Mouse (Mus musculus) liver, embryonic 15.5 days (tissue): ENCODE measurements around the gene Gm45717. TPM values are rescaled to one million over a fixed set of nuclear protein-coding genes. Genes with fewer than 3 reads are reported as not detected.
"Not testable (repeated sequence)": the region's sequence is repeated elsewhere in the genome, so short reads cannot be mapped to it uniquely, and the experiment has no call there.

Experiments used
- ATAC-seq: fragments of 200-750 bp; cut with Nextera tagmentation; 2 replicates; pipeline ENCODE4 v1.8.0; 2017; ENCODE audit warnings: moderate number of reproducible peaks, mild to moderate bottlenecking, moderate library complexity; ENCODE audit not compliant: insufficient read depth
- H3K27ac ChIP-seq: fragments of 300-500 bp; sonication (generic); replicated peaks from 2 replicates; pipeline ENCODE4 v1.5.1; 2015; ENCODE audit warnings: mild to moderate bottlenecking, inconsistent platforms
- H3K27me3 ChIP-seq: fragments of 300-500 bp; sonication (generic); 2 replicates; pipeline ENCODE4 v1.6.1; 2015; ENCODE audit warnings: mild to moderate bottlenecking, inconsistent platforms
- H3K36me3 ChIP-seq: fragments of 300-500 bp; sonication (generic); replicated peaks from 2 replicates; pipeline ENCODE4 v1.6.1; 2015; ENCODE audit warnings: moderate library complexity, mild to moderate bottlenecking, inconsistent platforms
- H3K4me1 ChIP-seq: fragments of 300-500 bp; sonication (generic); replicated peaks from 2 replicates; pipeline ENCODE4 v1.6.1; 2015; ENCODE audit warnings: inconsistent platforms
- H3K4me2 ChIP-seq: fragments of 300-500 bp; sonication (generic); 2 replicates; pipeline ENCODE4 v1.6.1; 2015; ENCODE audit warnings: moderate library complexity, mild to moderate bottlenecking, inconsistent platforms
- H3K4me3 ChIP-seq: fragments of 300-500 bp; sonication (generic); replicated peaks from 2 replicates; pipeline ENCODE4 v1.5.1; 2015; ENCODE audit warnings: mild to moderate bottlenecking, inconsistent platforms
- H3K9ac ChIP-seq: fragments of 300-500 bp; sonication (generic); 2 replicates; pipeline ENCODE4 v1.6.1; 2015; ENCODE audit warnings: moderate library complexity, mild to moderate bottlenecking, inconsistent platforms
- H3K9me3 ChIP-seq: fragments of 300-500 bp; sonication (generic); replicated peaks from 2 replicates; pipeline ENCODE4 v1.6.1; 2016; ENCODE audit warnings: inconsistent platforms
- WGBS: fragments of 180-500 bp; shearing (Covaris S2); methylation state at CpG from one replicate; pipeline ENCODE4 v1.1.7; 2015; ENCODE audit warnings: mixed read lengths; ENCODE audit not compliant: insufficient replicate concordance; 5-methylcytosine and 5-hydroxymethylcytosine counted together
- polyA plus RNA-seq: library from polyadenylated mRNA; unstranded; fragments of >200 nt; fragmentation: Nextera tagmentation; extraction: Ambion mirVana; gene quantifications from 2 replicates; pipeline ENCODE4 v1.2.1, GENCODE M21; 2015

Gene Gm45717
- polyA plus RNA-seq, 1 experiment from 2014 or later, result not detected

DNA sequence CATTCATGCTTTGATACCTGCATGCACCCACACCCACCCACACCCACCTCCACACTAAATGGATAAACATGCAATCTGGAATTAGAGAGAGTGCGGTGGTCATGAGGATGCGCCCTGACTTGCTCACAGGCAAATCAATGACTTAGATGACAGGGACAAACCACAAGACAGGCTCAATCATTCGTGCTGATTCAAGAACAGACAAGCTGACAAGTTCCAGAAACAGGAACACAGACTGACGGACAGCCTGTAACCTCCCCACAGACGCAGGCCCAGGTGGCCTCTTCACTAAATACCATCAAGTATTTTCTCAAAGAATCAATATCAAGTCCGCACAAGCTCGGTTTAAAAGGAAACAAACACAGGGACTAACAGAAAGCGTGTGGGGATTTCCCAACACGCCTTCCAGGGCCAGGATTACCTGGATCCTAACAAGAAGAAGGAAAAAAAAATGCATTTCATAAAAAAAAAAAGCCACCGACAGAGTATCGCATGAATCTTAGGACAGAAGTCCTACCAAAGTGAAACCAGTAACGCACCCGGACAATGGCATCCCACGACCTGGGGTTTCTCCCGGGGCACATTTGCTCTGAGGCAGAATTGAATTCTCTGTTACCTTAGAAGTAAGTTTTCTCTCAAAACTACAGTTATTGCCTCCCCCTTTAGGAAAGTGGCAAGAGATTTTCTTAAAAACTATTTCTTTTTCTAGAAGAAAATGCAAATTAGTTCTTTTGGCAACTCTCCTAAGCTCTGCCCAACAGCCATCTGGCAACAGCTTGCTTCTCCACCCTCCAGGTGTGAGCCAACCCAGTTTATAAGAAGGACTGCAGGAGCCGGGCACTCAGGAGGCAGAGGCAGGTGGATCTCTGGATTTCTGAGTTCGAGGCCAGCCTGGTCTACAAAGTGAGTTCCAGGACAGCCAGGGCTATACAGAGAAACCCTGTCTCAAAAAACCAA, 31.7 kb upstream of the Gm45717 start:
- Histone ChIP-seq H3K4me3 (no peak overlapping the region), H3K4me2 (no peak overlapping the region), H3K9ac (no peak overlapping the region), H3K27ac (no peak overlapping the region), H3K4me1 (peaks cover 13% of the 10 kb centered on the region), H3K27me3 (no peaks in the 10 kb centered on the region), H3K36me3 (no peaks in the 10 kb centered on the region), H3K9me3 (no peaks in the 10 kb centered on the region)
- 49% methylated on average over 17 of the region's 17 CpGs for WGBS
- no peak for ATAC-seq

DNA sequence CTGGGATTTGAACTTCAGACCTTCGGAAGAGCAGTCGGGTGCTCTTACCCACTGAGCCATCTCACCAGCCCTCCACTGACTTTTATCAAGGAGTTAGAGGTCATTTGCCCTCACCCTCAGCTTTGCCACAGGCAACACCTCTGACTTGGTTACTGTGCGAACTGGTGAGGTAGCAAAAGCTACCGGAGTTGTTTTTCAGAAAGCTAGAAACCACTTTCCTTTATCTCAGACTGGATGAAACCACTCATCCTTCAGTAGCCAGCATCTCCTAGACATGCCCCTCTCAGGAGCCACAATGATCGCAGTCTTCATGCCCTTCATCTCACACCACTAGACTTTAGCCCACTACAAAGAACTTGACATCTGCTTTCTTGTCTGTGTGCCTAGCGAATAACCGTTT, 27.2 kb upstream of the Gm45717 start:
- Histone ChIP-seq H3K36me3 (no peaks in the 10 kb centered on the region), H3K27me3 (no peaks in the 10 kb centered on the region), H3K9me3 (no peaks in the 10 kb centered on the region), H3K4me3 (no peak overlapping the region), H3K9ac (no peak overlapping the region), H3K4me1 (no peaks in the 10 kb centered on the region; the same call in 1 of the 2 replicates), H3K27ac (no peak overlapping the region), H3K4me2 (no peak overlapping the region)
- no peak for ATAC-seq
- WGBS, result 42% methylated on average over 7 of the region's 7 CpGs

DNA sequence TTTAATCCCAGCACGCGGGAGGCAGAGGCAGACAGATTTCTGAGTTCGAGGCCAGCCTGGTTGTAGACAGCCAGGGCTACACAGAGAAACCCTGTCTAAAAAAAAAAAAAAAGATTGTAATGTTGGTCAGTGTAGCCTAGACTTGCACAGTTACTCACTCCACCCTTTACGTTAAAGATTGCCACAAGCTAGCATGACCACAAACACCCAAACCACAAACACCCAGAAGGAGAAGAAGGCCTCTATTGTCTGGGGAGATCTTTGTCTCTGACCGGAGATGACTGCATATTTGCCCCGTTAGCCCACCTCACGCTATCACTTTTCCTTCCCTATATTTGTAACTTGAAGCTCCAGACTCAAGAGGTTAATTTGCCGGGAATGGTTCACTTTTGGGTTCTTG, 26.0 kb upstream of the Gm45717 start:
- Histone ChIP-seq H3K9ac (no peak overlapping the region), H3K27me3 (no peaks in the 10 kb centered on the region), H3K4me1 (no peaks in the 10 kb centered on the region; the same call in 1 of the 2 replicates), H3K27ac (no peak overlapping the region), H3K4me2 (no peak overlapping the region), H3K36me3 (no peaks in the 10 kb centered on the region), H3K4me3 (no peak overlapping the region), H3K9me3 (no peaks in the 10 kb centered on the region)
- ATAC-seq, result no peak
- WGBS, result 24% methylated on average over 8 of the region's 8 CpGs

DNA sequence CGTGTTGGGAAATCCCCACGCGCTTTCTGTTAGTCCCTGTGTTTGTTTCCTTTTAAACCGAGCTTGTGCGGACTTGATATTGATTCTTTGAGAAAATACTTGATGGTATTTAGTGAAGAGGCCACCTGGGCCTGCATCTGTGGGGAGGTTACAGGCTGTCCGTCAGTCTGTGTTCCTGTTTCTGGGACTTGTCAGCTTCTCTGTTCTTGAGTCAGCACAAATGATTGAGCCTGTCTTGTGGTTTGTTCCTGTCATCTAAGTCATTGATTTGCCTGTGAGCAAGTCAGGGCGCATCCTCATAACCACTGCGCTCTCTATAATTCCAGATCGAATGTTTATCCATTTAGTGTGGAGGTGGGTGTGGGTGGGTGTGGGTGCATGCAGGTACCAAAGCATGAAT, 21.0 kb upstream of the Gm45717 start:
- not testable (repeated sequence) for H3K27me3 ChIP-seq, H3K4me2 ChIP-seq, H3K27ac ChIP-seq, H3K4me1 ChIP-seq, H3K4me3 ChIP-seq, H3K36me3 ChIP-seq, ATAC-seq, H3K9ac ChIP-seq, H3K9me3 ChIP-seq
- 60% methylated on average over 9 of the region's 9 CpGs for WGBS

DNA sequence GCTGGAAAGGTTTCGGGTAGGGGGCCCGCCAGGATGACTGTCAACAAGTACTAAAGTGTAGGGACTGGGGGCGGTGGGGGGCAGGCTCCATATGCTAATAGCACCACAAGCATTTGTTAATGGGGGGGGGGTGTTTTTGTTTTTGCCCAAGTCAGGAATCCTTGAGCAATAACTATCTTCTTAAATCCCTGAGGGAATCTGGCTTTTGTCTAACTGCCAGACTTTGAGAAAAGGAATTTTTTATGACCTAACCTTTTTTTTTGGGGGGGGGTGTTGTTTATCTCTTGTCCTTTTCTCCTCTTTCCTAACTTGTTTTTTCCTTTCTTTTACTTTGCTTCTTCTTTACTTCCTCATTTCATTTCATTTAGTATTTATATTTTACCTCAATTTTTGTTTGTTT, 19.7 kb upstream of the Gm45717 start:
- H3K4me3 ChIP-seq, result no peak overlapping the region
- no peak overlapping the region for H3K4me2 ChIP-seq
- no peaks in the 10 kb centered on the region for H3K27me3 ChIP-seq
- H3K27ac ChIP-seq, result no peak overlapping the region
- peaks cover 12% of the 10 kb centered on the region for H3K4me1 ChIP-seq
- H3K36me3 ChIP-seq, result no peaks in the 10 kb centered on the region
- 48% methylated on average over 3 of the region's 3 CpGs for WGBS
- no peaks in the 10 kb centered on the region for H3K9me3 ChIP-seq
- no peak overlapping the region for H3K9ac ChIP-seq
- ATAC-seq, result no peak

DNA sequence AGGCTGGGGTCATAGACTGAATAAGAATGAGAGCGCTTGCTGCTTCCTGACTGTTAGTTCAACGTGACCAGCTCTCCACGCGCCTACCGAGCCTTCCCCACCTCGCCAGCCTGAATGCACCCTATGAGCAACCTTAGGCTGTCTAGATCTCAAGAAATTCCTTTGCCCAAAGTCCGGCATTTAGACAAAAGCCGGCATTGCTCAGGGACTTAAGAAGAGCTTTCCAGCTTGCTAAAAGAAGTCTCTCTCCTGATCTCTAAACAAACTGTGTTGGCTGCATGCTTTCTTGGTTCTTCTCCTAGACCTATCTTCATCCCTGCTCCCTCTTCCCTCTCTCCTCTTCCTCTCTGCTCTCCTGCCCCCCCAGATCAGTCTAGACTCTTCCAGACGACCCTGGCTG, 19.2 kb upstream of the Gm45717 start:
- Histone ChIP-seq H3K36me3 (no peaks in the 10 kb centered on the region), H3K4me3 (no peak overlapping the region), H3K9ac (no peak overlapping the region), H3K27ac (no peak overlapping the region), H3K27me3 (no peaks in the 10 kb centered on the region), H3K4me2 (no peak overlapping the region), H3K9me3 (no peaks in the 10 kb centered on the region), H3K4me1 (peaks cover 16% of the 10 kb centered on the region)
- 24% methylated on average over 9 of the region's 9 CpGs for WGBS
- ATAC-seq, result no peak

DNA sequence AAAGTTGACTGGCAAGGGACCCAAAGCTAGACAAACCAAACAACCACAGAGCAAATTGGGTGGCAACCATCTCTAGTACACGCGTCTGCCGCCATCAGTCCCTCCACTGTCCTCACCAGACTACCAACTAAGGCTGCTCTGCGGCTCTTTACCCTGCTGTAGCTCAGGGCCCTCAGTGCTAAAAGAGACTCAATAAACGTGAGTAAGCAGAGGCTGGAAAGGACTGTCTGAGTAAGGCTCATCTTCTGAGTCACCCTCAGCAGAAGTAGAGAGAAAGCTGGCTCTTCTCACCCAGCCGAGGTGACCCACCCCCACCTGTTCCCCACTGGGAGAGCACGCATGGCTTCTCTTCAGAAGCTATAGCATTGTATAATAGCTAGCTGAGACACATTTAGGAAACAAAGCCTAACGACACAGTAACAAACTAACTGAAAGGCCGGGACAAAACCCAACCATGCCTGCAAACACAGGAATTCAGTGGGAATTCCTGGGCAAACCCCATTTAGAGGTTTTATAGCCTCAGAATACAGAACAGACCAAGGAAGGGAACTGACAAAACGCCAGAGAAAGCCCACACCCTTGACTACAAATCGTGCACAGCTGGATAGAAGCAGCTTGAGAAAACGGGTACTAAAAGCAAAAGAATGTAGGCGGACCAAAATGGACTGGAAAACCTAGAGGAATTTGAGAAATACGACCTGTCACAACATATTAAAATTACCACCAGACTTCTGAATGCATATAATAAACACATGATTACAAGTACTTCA, 17.8 kb upstream of the Gm45717 start:
- H3K36me3 ChIP-seq, result no peaks in the 10 kb centered on the region
- H3K27ac ChIP-seq, result no peak overlapping the region

DNA sequence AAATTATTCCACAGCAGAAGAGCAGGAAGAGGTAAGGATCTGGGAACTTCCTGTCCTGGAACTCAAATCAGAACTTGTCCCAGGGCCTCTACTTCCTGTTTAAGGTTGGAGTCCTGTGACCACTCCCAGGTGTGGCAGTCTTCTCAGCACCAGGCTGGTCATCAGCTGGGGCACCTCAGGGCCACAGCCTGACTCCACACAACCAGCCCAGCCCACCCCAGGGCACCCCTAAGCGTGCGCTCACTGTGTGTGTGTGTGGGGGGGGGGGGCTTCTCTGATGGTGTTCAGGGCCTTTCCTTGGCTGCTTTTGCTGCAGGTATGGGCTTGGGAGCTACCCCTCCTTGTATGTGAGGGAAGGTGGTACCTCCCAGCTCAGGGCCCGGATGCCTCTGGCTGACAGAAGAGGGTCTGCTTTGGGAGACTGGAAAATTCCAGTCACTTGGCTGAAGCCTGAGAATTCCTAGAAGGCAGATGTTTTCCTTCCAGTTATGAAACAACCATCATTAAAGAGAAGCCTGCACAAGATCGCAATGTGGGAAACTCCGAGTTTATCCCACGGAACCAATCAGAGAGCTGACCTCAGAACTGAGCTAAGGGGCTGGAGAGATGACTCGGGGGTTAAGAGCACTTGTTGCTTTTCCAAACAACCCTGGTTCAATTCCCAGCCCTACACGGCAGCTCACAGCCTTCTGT, 15.9 kb upstream of the Gm45717 start:
- 77% methylated on average over 8 of the region's 8 CpGs for whole genome bisulfite sequencing
- Histone ChIP-seq H3K4me2 (no peak overlapping the region), H3K4me3 (no peak overlapping the region), H3K9me3 (no peaks in the 10 kb centered on the region), H3K4me1 (peaks cover 28% of the 10 kb centered on the region), H3K9ac (no peak overlapping the region), H3K27me3 (no peaks in the 10 kb centered on the region), H3K27ac (0 out of 2 replicates have a peak overlapping the region, but pooled peaks have one; percentile 34), H3K36me3 (no peaks in the 10 kb centered on the region)
- ATAC-seq, result no peak

More for the DNA sequence above, 17.8 kb upstream of the Gm45717 start:
- Histone ChIP-seq H3K4me2 (no peak overlapping the region), H3K4me3 (no peak overlapping the region), H3K27me3 (no peaks in the 10 kb centered on the region), H3K9ac (no peak overlapping the region), H3K9me3 (no peaks in the 10 kb centered on the region), H3K4me1 (peaks cover 23% of the 10 kb centered on the region)
- WGBS, result 50% methylated on average over 14 of the region's 14 CpGs
- no peak for ATAC-seq

DNA sequence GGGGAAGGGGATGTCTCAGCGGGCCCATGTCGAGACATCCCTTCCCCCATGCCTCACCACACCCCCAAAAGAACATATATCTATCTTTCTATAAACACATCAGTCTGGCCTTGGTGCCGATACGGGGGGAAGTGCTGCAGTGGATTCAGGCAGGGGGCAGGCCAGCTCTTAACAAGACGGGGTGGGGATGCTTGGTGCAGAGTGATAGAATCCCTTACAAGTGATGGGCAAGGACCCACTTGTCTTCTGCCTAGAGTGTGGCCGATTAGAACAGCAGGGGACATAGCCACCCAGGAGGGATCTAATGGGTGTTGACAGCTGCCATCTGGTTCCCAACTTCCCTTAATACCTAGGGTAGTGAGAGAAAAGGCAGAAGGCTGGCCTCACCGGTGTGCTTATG, 15.2 kb upstream of the Gm45717 start:
- no peaks in the 10 kb centered on the region for H3K27me3 ChIP-seq
- no peaks in the 10 kb centered on the region for H3K9me3 ChIP-seq
- H3K4me2 ChIP-seq, result no peak overlapping the region
- no peaks in the 10 kb centered on the region for H3K36me3 ChIP-seq
- 33% methylated on average over 7 of the region's 7 CpGs for WGBS
- H3K9ac ChIP-seq, result no peak overlapping the region
- peaks cover 28% of the 10 kb centered on the region for H3K4me1 ChIP-seq
- ATAC-seq, result no peak
- no peak overlapping the region for H3K4me3 ChIP-seq
- H3K27ac ChIP-seq, result no peak overlapping the region

DNA sequence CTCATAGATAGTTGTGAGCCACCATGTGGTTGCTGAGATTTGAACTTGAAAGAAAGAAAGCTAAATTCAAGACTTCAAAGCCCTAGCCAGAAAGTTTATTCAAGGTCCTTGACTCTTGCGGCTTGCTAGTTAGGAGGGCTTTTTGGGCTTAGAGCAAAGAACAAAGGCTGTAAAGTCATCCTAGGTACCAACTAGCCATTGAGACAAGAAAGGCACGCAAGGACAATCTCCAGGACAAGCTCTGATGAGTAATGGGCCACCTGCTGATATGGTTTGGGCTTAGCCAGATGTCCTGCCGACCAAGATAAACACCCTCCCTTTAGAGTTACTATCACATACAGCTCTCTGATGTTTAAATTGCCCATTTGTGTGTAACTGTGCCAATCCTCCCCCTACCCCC, 13.0 kb upstream of the Gm45717 start:
- H3K36me3 ChIP-seq, H3K9ac ChIP-seq, H3K9me3 ChIP-seq, H3K27ac ChIP-seq, H3K4me2 ChIP-seq, ATAC-seq, H3K4me3 ChIP-seq, H3K27me3 ChIP-seq: not testable (repeated sequence)
- H3K4me1 ChIP-seq, result peaks cover 28% of the 10 kb centered on the region
- 25% methylated on average over 3 of the region's 3 CpGs for WGBS
